Mouse (Mus musculus): Measurements from ENCODE around the gene Pigyl. TPM values are rescaled to one million over a fixed set of nuclear protein-coding genes. Genes with fewer than 3 reads are reported as not detected.

Pigyl gene
- polyA plus RNA-seq, 1 experiment from 2014 or later = 70.2 TPM

- H3K4me3 ChIP-seq = no peak overlapping the region
- no peaks in the 10 kb centered on the region; the same call in 1 of the 2 replicates for H3K27me3 ChIP-seq
- H3K4me1 ChIP-seq = no peaks in the 10 kb centered on the region
- no peaks in the 10 kb centered on the region for H3K36me3 ChIP-seq
- H3K4me2 ChIP-seq (replicated peaks) = no peak overlapping the region
- ATAC-seq (ENCODE audit: low FRiP score, low read depth) = no peak
- no peaks in the 10 kb centered on the region for H3K9me3 ChIP-seq
- H3K27ac ChIP-seq = no peak overlapping the region
- no peak overlapping the region for H3K9ac ChIP-seq
- 92% methylated on average over 15 of the region's 15 CpGs for WGBS
Measured at GRCm38 (mm10) chr9:22125246-22126027, 31.2 kb upstream of the Pigyl start.

- Histone ChIP-seq H3K4me3 (peak overlapping the region; percentile 46), H3K27me3 (peaks cover 13% of the 10 kb centered on the region), H3K4me2 (replicated peaks) (peak overlapping the region; percentile 78), H3K9ac (peak overlapping the region; percentile 62), H3K36me3 (no peaks in the 10 kb centered on the region), H3K27ac (no peak overlapping the region), H3K4me1 (peaks cover 14% of the 10 kb centered on the region), H3K9me3 (no peaks in the 10 kb centered on the region)
- 1% methylated on average over 34 of the region's 35 CpGs for WGBS
- peak; percentile 54; the same call in 1 of the 2 replicates for ATAC-seq (ENCODE audit: low FRiP score, low read depth)
Measured at GRCm38 (mm10) chr9:22131226-22131981, 25.2 kb upstream of the Pigyl start.

- no peak overlapping the region for H3K9ac ChIP-seq
- 46% methylated on average over 11 of the region's 11 CpGs for WGBS
- H3K4me1 ChIP-seq = peaks cover 16% of the 10 kb centered on the region
- no peaks in the 10 kb centered on the region for H3K36me3 ChIP-seq
- H3K9me3 ChIP-seq = no peaks in the 10 kb centered on the region
- peak overlapping the region; percentile 46 for H3K4me3 ChIP-seq
- ATAC-seq (ENCODE audit: low FRiP score, low read depth) = no peak
- H3K27me3 ChIP-seq = peaks cover 17% of the 10 kb centered on the region
- no peak overlapping the region for H3K27ac ChIP-seq
- peak overlapping the region; percentile 78 for H3K4me2 ChIP-seq (replicated peaks)
Measured at GRCm38 (mm10) chr9:22132220-22132619, 24.4 kb upstream of the Pigyl start.

- Histone ChIP-seq H3K9ac (no peak overlapping the region), H3K4me1 (peaks cover 22% of the 10 kb centered on the region), H3K9me3 (no peaks in the 10 kb centered on the region), H3K36me3 (no peaks in the 10 kb centered on the region), H3K4me3 (no peak overlapping the region), H3K4me2 (replicated peaks) (no peak overlapping the region), H3K27me3 (peaks cover 17% of the 10 kb centered on the region), H3K27ac (no peak overlapping the region)
- WGBS = 74% methylated on average over 7 of the region's 7 CpGs
- ATAC-seq (ENCODE audit: low FRiP score, low read depth) = no peak
Measured at GRCm38 (mm10) chr9:22134246-22134890, 22.3 kb upstream of the Pigyl start.

- peaks cover 22% of the 10 kb centered on the region for H3K4me1 ChIP-seq
- no peak overlapping the region for H3K4me2 ChIP-seq (replicated peaks)
- no peaks in the 10 kb centered on the region for H3K9me3 ChIP-seq
- H3K27ac ChIP-seq = no peak overlapping the region
- H3K9ac ChIP-seq = no peak overlapping the region
- no peak overlapping the region; the same call in 1 of the 2 replicates for H3K4me3 ChIP-seq
- peaks cover 17% of the 10 kb centered on the region for H3K27me3 ChIP-seq
- ATAC-seq (ENCODE audit: low FRiP score, low read depth) = no peak
- 77% methylated on average over 9 of the region's 9 CpGs for WGBS
- H3K36me3 ChIP-seq = no peaks in the 10 kb centered on the region
Measured at GRCm38 (mm10) chr9:22134988-22135643, 21.5 kb upstream of the Pigyl start.

GRCm38 (mm10) chr9:22135644-22136390 is 20.8 kb upstream of the Pigyl start, which contains the start of gene Acp5:
Acp5 (minus strand) TSS chr9:22135711.
- H3K4me3 ChIP-seq = no peak within 1 kb of the TSS; the same call in 1 of the 2 replicates
- H3K36me3 ChIP-seq = no peaks in the 10 kb centered on the region
- no peak within 1 kb of the TSS for H3K9ac ChIP-seq
- 74% methylated on average over 7 of the region's 7 CpGs for WGBS
- H3K27me3 ChIP-seq = peaks cover 17% of the 10 kb centered on the region
- peaks cover 22% of the 10 kb centered on the region for H3K4me1 ChIP-seq
- H3K9me3 ChIP-seq = no peaks in the 10 kb centered on the region
- H3K4me2 ChIP-seq (replicated peaks) = no peak within 1 kb of the TSS
- no peak within 1 kb of the TSS for H3K27ac ChIP-seq
- ATAC-seq (ENCODE audit: low FRiP score, low read depth) = no peak

- Histone ChIP-seq H3K9me3 (no peaks in the 10 kb centered on the region), H3K27ac (no peak overlapping the region), H3K27me3 (peaks cover 11% of the 10 kb centered on the region), H3K4me2 (replicated peaks) (peak overlapping the region; percentile 1; the same call in 1 of the 2 replicates), H3K4me1 (peaks cover 11% of the 10 kb centered on the region), H3K4me3 (no peak overlapping the region), H3K36me3 (no peaks in the 10 kb centered on the region), H3K9ac (no peak overlapping the region)
- 0 out of 2 replicates have a peak, but pooled peaks have one; percentile 42 for ATAC-seq (ENCODE audit: low FRiP score, low read depth)
- WGBS = 14% methylated on average over 23 of the region's 23 CpGs
Measured at GRCm38 (mm10) chr9:22136765-22137547, 19.7 kb upstream of the Pigyl start.

GRCm38 (mm10) chr9:22138480-22138879 is 18.2 kb upstream of the Pigyl start:
- 0 out of 2 replicates have a peak, but pooled peaks cover 8% of the 10 kb centered on the region for H3K4me1 ChIP-seq
- ATAC-seq (ENCODE audit: low FRiP score, low read depth) = no peak
- H3K9ac ChIP-seq = no peak overlapping the region
- no peak overlapping the region for H3K4me3 ChIP-seq
- 28% methylated on average over 2 of the region's 2 CpGs for WGBS
- no peak overlapping the region for H3K4me2 ChIP-seq (replicated peaks)
- no peaks in the 10 kb centered on the region for H3K36me3 ChIP-seq
- no peak overlapping the region for H3K27ac ChIP-seq
- H3K9me3 ChIP-seq = no peaks in the 10 kb centered on the region
- H3K27me3 ChIP-seq = peaks cover 5% of the 10 kb centered on the region; the same call in 1 of the 2 replicates

- Histone ChIP-seq H3K9me3 (no peaks in the 10 kb centered on the region), H3K4me1 (0 out of 2 replicates have a peak, but pooled peaks cover 8% of the 10 kb centered on the region), H3K27ac (no peak overlapping the region), H3K4me2 (replicated peaks) (no peak overlapping the region), H3K4me3 (no peak overlapping the region), H3K9ac (no peak overlapping the region), H3K36me3 (no peaks in the 10 kb centered on the region), H3K27me3 (peaks cover 5% of the 10 kb centered on the region; the same call in 1 of the 2 replicates)
- WGBS = 88% methylated on average over 5 of the region's 5 CpGs
- no peak for ATAC-seq (ENCODE audit: low FRiP score, low read depth)
Measured at GRCm38 (mm10) chr9:22139746-22140145, 16.9 kb upstream of the Pigyl start.

- Histone ChIP-seq H3K4me1 (no peaks in the 10 kb centered on the region), H3K36me3 (no peaks in the 10 kb centered on the region), H3K4me3 (no peak overlapping the region), H3K27ac (no peak overlapping the region), H3K9me3 (0 out of 2 replicates have a peak, but pooled peaks cover 9% of the 10 kb centered on the region), H3K27me3 (no peaks in the 10 kb centered on the region), H3K4me2 (replicated peaks) (no peak overlapping the region), H3K9ac (no peak overlapping the region)
- WGBS = 53% methylated on average over 17 of the region's 17 CpGs
- ATAC-seq (ENCODE audit: low FRiP score, low read depth) = no peak
Measured at GRCm38 (mm10) chr9:22143108-22144037, 13.3 kb upstream of the Pigyl start.
